Mouse (Mus musculus) myocyte (in vitro differentiated cells): Measurements from ENCODE around the gene Tacr2.

ENCODE experiments used
- CEBPB ChIP-seq: IDR thresholded peaks from 2 replicates; pipeline ENCODE4 v1.6.1; 2011; ENCODE audit warnings: mild to moderate bottlenecking, moderate library complexity; ENCODE audit not compliant: poor library complexity, insufficient read depth, severe bottlenecking
- E2F4 ChIP-seq: IDR thresholded peaks from one replicate; pipeline ENCODE4 v1.6.1; 2011; ENCODE audit warnings: mild to moderate bottlenecking, control low read depth, moderate library complexity; ENCODE audit not compliant: insufficient read depth
- MYOD1 ChIP-seq, 3 experiments: IDR thresholded peaks; one replicate each; pipeline ENCODE4 v1.6.1; 2011; ENCODE audit warnings: control low read depth in 2 of 3, low read depth in 2 of 3, mild to moderate bottlenecking in 2 of 3, moderate library complexity in 1 of 3; ENCODE audit not compliant: insufficient read length in 2 of 3, control insufficient read depth in 1 of 3
- POLR2A ChIP-seq: IDR thresholded peaks from one replicate; pipeline ENCODE4 v1.6.1; 2011; ENCODE audit warnings: low read depth, mild to moderate bottlenecking, control low read depth, moderate library complexity; ENCODE audit not compliant: insufficient read length
- REST ChIP-seq: IDR thresholded peaks from one replicate; pipeline ENCODE4 v1.6.1; 2011; ENCODE audit warnings: mild to moderate bottlenecking, control low read depth, moderate library complexity; ENCODE audit not compliant: insufficient read depth, insufficient read length

DNA sequence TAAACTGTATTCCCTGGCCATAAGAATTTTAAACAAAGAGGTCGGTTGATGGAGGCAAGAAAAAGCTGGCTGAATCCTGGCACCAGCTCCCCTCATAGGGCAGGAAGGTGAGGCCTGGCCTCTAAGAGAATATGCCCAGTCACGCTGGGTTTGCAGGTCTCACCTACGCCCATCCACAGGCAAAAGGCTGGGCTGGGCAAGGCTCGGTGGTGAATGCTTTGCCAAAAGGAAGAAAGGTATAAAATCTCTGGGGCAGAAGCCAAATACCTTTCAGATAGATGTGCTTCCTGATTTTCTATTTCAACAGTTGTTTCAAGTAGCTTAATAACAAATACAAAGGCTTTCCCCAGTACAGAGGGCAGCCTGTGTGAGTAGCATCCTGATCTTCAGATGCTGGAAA lies 27.4 kb downstream of the Tacr2 start:
- TF ChIP-seq REST (no peak), MYOD1 (IDR thresholded peaks at IDR 0.05; ENCODE audit: control insufficient read depth in 1 of 3, insufficient read length in 2 of 3, low read depth in 2 of 3) (no peak), POLR2A (no peak), E2F4 (no peak), CEBPB (no peak)
